Mouse (Mus musculus): ENCODE measurements around the gene Sult1a1. TPM values are rescaled to one million over a fixed set of nuclear protein-coding genes. Genes with fewer than 3 reads are reported as not detected.

The Sult1a1 gene
- 32.4 TPM for polyA plus RNA-seq (2015; fragmentation: Illumina TruSeq; extraction: RNeasy Lipid Tissue Mini Kit (QIAGEN cat#74804); ENCODE audit: insufficient read depth, low read depth, low replicate concordance)

GRCm38 (mm10) chr7:126676207-126676606 lies at the start of gene Sult1a1:
Gene Sult1a1 (minus strand): TSS chr7:126676432.

DNA sequence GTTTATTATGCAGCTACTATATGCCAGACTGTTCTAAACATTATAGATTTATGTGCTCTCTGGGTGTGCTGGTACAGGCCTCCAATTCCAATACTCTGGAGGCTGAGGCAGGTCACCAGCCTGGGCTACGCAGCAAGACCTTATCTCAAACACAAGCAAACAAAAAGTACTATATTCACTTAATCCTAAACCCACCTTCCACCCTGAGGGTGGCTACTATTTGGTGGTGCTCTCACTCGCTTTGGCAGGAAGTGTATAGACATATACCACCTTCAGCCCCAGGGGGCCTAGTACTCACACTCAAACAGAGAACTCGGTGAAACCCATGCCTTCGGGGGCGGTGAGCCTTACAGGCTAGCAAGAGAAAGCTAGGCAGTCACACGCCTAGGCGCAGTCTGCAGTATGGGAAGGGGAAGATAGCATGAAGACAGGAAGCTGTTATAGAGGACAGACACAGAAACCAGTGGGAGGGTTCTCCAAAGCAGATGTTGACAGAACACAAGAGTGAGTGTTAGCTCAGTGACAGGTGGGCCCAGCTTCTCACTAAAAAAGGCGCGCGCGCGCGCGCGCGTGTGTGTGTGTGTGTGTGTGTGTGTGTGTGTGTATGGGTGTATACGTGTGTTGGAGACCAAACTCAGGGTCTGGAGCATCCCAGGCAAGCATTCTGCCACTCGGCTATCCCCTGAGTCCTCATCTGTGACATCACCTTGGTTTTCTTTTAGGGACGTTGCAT lies 31.4 kb upstream of the Sult1a1 start, which contains the start of gene Coro1a:
Gene Coro1a (minus strand): TSS at position 346 of the 733 bp plus-strand sequence.

DNA sequence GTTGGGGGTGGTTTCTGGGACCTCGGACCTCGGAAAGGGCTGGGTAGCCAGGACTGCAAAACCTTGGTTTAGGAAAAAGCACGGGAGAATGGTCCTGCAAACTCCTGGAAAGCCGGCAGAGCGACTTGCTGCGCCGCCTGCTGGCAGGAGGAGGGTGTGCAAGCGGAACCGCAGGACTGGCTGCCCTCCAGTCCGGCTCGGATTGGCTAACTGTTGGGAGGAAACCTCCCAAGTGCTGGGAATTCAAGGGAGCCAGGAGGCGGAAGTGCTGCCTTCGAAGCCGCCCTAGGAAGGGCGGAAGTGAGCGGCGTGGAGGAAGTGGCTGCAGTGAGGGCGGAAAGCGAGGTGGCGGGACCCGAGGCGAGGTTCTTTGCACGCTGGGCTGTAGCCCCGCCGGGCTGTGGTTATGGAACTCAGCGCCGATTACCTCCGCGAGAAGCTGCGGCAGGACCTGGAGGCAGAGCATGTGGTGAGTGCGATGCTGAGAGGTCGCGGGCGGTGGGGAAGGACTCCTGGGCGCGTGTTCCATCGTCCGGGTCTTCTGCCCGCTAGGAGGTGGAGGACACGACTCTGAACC lies 19.5 kb upstream of the Sult1a1 start, which contains the start of gene Slx1b:
Gene Slx1b (minus strand): TSS at position 154 of the 577 bp plus-strand sequence.

GRCm38 (mm10) chr7:126695210-126695611 lies 19.0 kb upstream of the Sult1a1 start, which contains the start of gene Bola2:
Gene Bola2 (plus strand): TSS chr7:126695401.

GRCm38 (mm10) chr7:126649231-126650051 lies 26.8 kb downstream of the Sult1a1 start, which contains the start of gene Sgf29:
Gene Sgf29 (plus strand): TSS chr7:126649309.

DNA sequence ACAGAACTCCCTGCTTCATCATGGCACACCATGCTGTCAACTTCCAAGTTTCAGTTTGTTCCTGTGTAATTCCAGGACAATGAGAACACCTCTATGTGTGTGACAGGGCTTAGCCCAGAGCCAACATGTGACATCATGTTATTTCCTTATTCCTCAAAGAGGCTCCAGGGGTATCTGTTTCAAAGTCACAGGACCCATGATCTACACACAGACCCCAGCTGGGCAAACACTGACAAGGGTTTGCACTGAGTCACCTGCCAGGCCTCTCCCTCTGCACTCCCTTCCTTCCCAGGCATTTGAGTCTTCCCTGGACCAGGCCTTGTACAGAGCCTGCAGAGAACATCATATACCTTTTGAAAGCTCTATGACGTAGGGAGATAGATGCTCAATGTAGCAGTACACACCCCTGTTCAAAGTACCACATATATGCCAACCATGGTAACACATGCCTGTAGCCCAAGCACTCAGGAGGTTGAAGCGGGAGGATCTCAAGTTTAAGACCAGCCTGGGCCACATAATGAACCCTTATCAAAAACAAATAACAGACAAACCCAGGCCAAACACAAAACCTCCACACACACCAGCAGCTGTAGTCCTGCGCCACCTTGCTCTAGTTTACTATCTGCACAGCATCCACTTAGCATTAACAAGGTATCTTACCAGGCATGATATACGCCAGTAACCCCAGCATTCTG lies 45.3 kb downstream of the Sult1a1 start, which contains the start of gene Nupr1:
Gene Nupr1 (minus strand): TSS at position 38 of the 695 bp plus-strand sequence.

Other genes starting within 250 kb of the Sult1a1 start
- 6.8 TPM for gene Rabep2, start 247.7 kb downstream of the Sult1a1 start, polyA plus RNA-seq (2015; fragmentation: Illumina TruSeq; extraction: RNeasy Lipid Tissue Mini Kit (QIAGEN cat#74804); ENCODE audit: insufficient read depth, low read depth, low replicate concordance)
- not detected for gene Atp2a1, start 213.3 kb downstream of the Sult1a1 start, polyA plus RNA-seq (2015; fragmentation: Illumina TruSeq; extraction: RNeasy Lipid Tissue Mini Kit (QIAGEN cat#74804); ENCODE audit: insufficient read depth, low read depth, low replicate concordance)
- gene Sh2b1, start 201.0 kb downstream of the Sult1a1 start, polyA plus RNA-seq (2015; fragmentation: Illumina TruSeq; extraction: RNeasy Lipid Tissue Mini Kit (QIAGEN cat#74804); ENCODE audit: insufficient read depth, low read depth, low replicate concordance), result 13.6 TPM
- gene Tufm, start 189.1 kb downstream of the Sult1a1 start, polyA plus RNA-seq (2015; fragmentation: Illumina TruSeq; extraction: RNeasy Lipid Tissue Mini Kit (QIAGEN cat#74804); ENCODE audit: insufficient read depth, low read depth, low replicate concordance), result 15.1 TPM
- gene Atxn2l, start 173.0 kb downstream of the Sult1a1 start, polyA plus RNA-seq (2015; fragmentation: Illumina TruSeq; extraction: RNeasy Lipid Tissue Mini Kit (QIAGEN cat#74804); ENCODE audit: insufficient read depth, low read depth, low replicate concordance), result 32.1 TPM
- gene Eif3c, start 110.0 kb downstream of the Sult1a1 start, polyA plus RNA-seq (2015; fragmentation: Illumina TruSeq; extraction: RNeasy Lipid Tissue Mini Kit (QIAGEN cat#74804); ENCODE audit: insufficient read depth, low read depth, low replicate concordance), result 22.8 TPM
- 1.6 TPM for gene Apobr, start 91.5 kb downstream of the Sult1a1 start, polyA plus RNA-seq (2015; fragmentation: Illumina TruSeq; extraction: RNeasy Lipid Tissue Mini Kit (QIAGEN cat#74804); ENCODE audit: insufficient read depth, low read depth, low replicate concordance)
- 26.6 TPM for gene Cln3, start 90.6 kb downstream of the Sult1a1 start, polyA plus RNA-seq (2015; fragmentation: Illumina TruSeq; extraction: RNeasy Lipid Tissue Mini Kit (QIAGEN cat#74804); ENCODE audit: insufficient read depth, low read depth, low replicate concordance)
- gene Il27, start 81.5 kb downstream of the Sult1a1 start, polyA plus RNA-seq (2015; fragmentation: Illumina TruSeq; extraction: RNeasy Lipid Tissue Mini Kit (QIAGEN cat#74804); ENCODE audit: insufficient read depth, low read depth, low replicate concordance), result not detected
- gene Nupr1, start 45.6 kb downstream of the Sult1a1 start, polyA plus RNA-seq (2015; fragmentation: Illumina TruSeq; extraction: RNeasy Lipid Tissue Mini Kit (QIAGEN cat#74804); ENCODE audit: insufficient read depth, low read depth, low replicate concordance), result 3,774 TPM
- 23.8 TPM for gene Sgf29, start 27.1 kb downstream of the Sult1a1 start, polyA plus RNA-seq (2015; fragmentation: Illumina TruSeq; extraction: RNeasy Lipid Tissue Mini Kit (QIAGEN cat#74804); ENCODE audit: insufficient read depth, low read depth, low replicate concordance)
- gene Bola2, start 19.0 kb upstream of the Sult1a1 start, polyA plus RNA-seq (2015; fragmentation: Illumina TruSeq; extraction: RNeasy Lipid Tissue Mini Kit (QIAGEN cat#74804); ENCODE audit: insufficient read depth, low read depth, low replicate concordance), result 43.5 TPM
- gene Slx1b, start 19.4 kb upstream of the Sult1a1 start, polyA plus RNA-seq (2015; fragmentation: Illumina TruSeq; extraction: RNeasy Lipid Tissue Mini Kit (QIAGEN cat#74804); ENCODE audit: insufficient read depth, low read depth, low replicate concordance), result 3.1 TPM
- 7.3 TPM for gene Coro1a, start 31.4 kb upstream of the Sult1a1 start, polyA plus RNA-seq (2015; fragmentation: Illumina TruSeq; extraction: RNeasy Lipid Tissue Mini Kit (QIAGEN cat#74804); ENCODE audit: insufficient read depth, low read depth, low replicate concordance)
- 50.5 TPM for gene Mapk3, start 83.2 kb upstream of the Sult1a1 start, polyA plus RNA-seq (2015; fragmentation: Illumina TruSeq; extraction: RNeasy Lipid Tissue Mini Kit (QIAGEN cat#74804); ENCODE audit: insufficient read depth, low read depth, low replicate concordance)
- gene Gdpd3, start 89.9 kb upstream of the Sult1a1 start, polyA plus RNA-seq (2015; fragmentation: Illumina TruSeq; extraction: RNeasy Lipid Tissue Mini Kit (QIAGEN cat#74804); ENCODE audit: insufficient read depth, low read depth, low replicate concordance), result 2.5 TPM
- gene Ypel3, start 100.5 kb upstream of the Sult1a1 start, polyA plus RNA-seq (2015; fragmentation: Illumina TruSeq; extraction: RNeasy Lipid Tissue Mini Kit (QIAGEN cat#74804); ENCODE audit: insufficient read depth, low read depth, low replicate concordance), result 86.3 TPM
- gene Tbx6, start 105.1 kb upstream of the Sult1a1 start, polyA plus RNA-seq (2015; fragmentation: Illumina TruSeq; extraction: RNeasy Lipid Tissue Mini Kit (QIAGEN cat#74804); ENCODE audit: insufficient read depth, low read depth, low replicate concordance), result 1.9 TPM
- 30.4 TPM for gene Ppp4c, start 116.1 kb upstream of the Sult1a1 start, polyA plus RNA-seq (2015; fragmentation: Illumina TruSeq; extraction: RNeasy Lipid Tissue Mini Kit (QIAGEN cat#74804); ENCODE audit: insufficient read depth, low read depth, low replicate concordance)
- 3.8 TPM for gene Fam57b, start 121.2 kb upstream of the Sult1a1 start, polyA plus RNA-seq (2015; fragmentation: Illumina TruSeq; extraction: RNeasy Lipid Tissue Mini Kit (QIAGEN cat#74804); ENCODE audit: insufficient read depth, low read depth, low replicate concordance)
- gene 4930451I11Rik, start 155.2 kb upstream of the Sult1a1 start, polyA plus RNA-seq (2015; fragmentation: Illumina TruSeq; extraction: RNeasy Lipid Tissue Mini Kit (QIAGEN cat#74804); ENCODE audit: insufficient read depth, low read depth, low replicate concordance), result not detected
- gene Doc2a, start 171.0 kb upstream of the Sult1a1 start, polyA plus RNA-seq (2015; fragmentation: Illumina TruSeq; extraction: RNeasy Lipid Tissue Mini Kit (QIAGEN cat#74804); ENCODE audit: insufficient read depth, low read depth, low replicate concordance), result not detected
- gene Hirip3, start 185.5 kb upstream of the Sult1a1 start, polyA plus RNA-seq (2015; fragmentation: Illumina TruSeq; extraction: RNeasy Lipid Tissue Mini Kit (QIAGEN cat#74804); ENCODE audit: insufficient read depth, low read depth, low replicate concordance), result 4.6 TPM
- 12.9 TPM for gene Ino80e, start 185.9 kb upstream of the Sult1a1 start, polyA plus RNA-seq (2015; fragmentation: Illumina TruSeq; extraction: RNeasy Lipid Tissue Mini Kit (QIAGEN cat#74804); ENCODE audit: insufficient read depth, low read depth, low replicate concordance)
- 31.1 TPM for gene Taok2, start 208.3 kb upstream of the Sult1a1 start, polyA plus RNA-seq (2015; fragmentation: Illumina TruSeq; extraction: RNeasy Lipid Tissue Mini Kit (QIAGEN cat#74804); ENCODE audit: insufficient read depth, low read depth, low replicate concordance)
- gene Tmem219, start 246.5 kb upstream of the Sult1a1 start, polyA plus RNA-seq (2015; fragmentation: Illumina TruSeq; extraction: RNeasy Lipid Tissue Mini Kit (QIAGEN cat#74804); ENCODE audit: insufficient read depth, low read depth, low replicate concordance), result 29.4 TPM

All from pancreas, adult 10 weeks (tissue).